Mouse (Mus musculus) thymus, adult 2 months (tissue): ENCODE measurements around the gene Aasdhppt.

Experiments used
- CTCF ChIP-seq: fragments of 200-500 bp; IDR thresholded peaks from 2 replicates; pipeline ENCODE4 v1.5.1; 2012; ENCODE audit warnings: mild to moderate bottlenecking, control low read depth, low read length, moderate library complexity, borderline replicate concordance; ENCODE audit not compliant: control insufficient read depth, poor library complexity, insufficient read depth; ENCODE audit errors: extremely low read depth
- POLR2A ChIP-seq: fragments of 200-500 bp; IDR thresholded peaks from 2 replicates; pipeline ENCODE4 v1.6.1; 2012; ENCODE audit warnings: mild to moderate bottlenecking, low read length, control low read depth, moderate library complexity; ENCODE audit not compliant: control insufficient read depth, poor library complexity, insufficient read depth; ENCODE audit errors: extremely low read depth

DNA sequence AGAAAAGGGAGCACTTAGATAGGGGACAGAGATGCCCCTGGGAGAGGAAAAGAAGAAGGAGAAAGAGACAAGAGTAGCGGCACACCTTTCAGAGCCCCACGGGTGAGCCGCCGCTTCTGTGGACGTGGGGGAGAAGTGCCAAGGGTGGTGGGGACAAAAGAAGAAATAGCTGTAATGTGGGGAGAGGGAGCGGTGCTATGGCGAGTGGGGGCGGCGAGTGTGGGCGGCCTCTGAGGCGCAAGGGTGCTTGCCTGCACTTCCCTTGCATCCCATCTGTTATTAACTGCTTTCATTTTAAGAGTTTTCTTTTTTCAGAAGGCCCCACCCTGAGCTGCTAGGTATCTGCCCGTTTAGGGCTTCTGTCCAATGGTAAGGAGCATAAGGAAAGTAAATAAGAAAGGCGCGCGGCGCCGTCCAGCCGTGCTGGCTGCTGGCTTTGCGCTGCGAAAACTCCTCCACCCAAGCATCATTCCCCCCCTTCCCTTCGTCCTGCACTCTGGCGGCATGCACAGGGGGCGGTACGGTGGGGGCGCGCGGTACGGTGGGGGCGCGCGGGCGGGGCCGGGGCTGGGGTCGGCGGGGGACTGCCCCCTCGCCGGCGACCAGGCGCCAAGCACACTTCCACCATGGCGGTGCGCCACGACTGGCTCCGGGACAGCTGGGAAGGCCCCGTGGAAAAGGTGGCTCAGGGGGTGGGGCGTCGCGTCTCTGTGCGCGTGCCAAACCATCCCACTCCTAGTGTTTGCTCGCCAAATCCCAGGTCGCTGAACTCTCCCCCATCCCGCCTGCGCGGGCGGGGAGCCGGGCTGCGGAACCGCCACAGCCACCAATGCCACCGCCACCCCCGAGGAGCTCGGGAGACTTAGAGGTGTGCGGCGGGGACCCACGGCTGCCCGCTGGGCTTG, 49.2 kb downstream of the Aasdhppt start:
- TF ChIP-seq CTCF: no peak
- TF ChIP-seq POLR2A: no peak
